Mouse (Mus musculus) heart, embryonic 16.5 days (tissue): ENCODE data around the gene Dgcr2. TPM values are rescaled to one million over a fixed set of nuclear protein-coding genes. Genes with fewer than 3 reads are reported as not detected.

ENCODE experiments used
- ATAC-seq: fragments of 200-750 bp; cut with Nextera tagmentation; replicated peaks from 2 replicates; pipeline ENCODE4 v1.8.0; 2017; ENCODE audit warnings: moderate number of reproducible peaks; ENCODE audit not compliant: insufficient read depth, low FRiP score; ENCODE audit errors: extremely low read depth
- H3K27ac ChIP-seq: fragments of 300-500 bp; sonication (generic); 2 replicates; pipeline ENCODE4 v1.5.1; 2014; ENCODE audit warnings: mild to moderate bottlenecking, low read length, control low read depth, moderate library complexity
- H3K27me3 ChIP-seq: fragments of 300-500 bp; sonication (generic); 2 replicates; pipeline ENCODE4 v1.6.1; 2014; ENCODE audit warnings: low read length, mixed read lengths; ENCODE audit not compliant: control insufficient read depth, insufficient read depth
- H3K36me3 ChIP-seq: fragments of 300-500 bp; sonication (generic); 2 replicates; pipeline ENCODE4 v1.6.1; 2014; ENCODE audit not compliant: control insufficient read depth, insufficient read depth
- H3K4me1 ChIP-seq: fragments of 300-500 bp; sonication (generic); 2 replicates; pipeline ENCODE4 v1.6.1; 2014; ENCODE audit warnings: low read length, mixed read lengths; ENCODE audit not compliant: control insufficient read depth, insufficient read depth
- H3K4me2 ChIP-seq: fragments of 300-500 bp; sonication (generic); 2 replicates; pipeline ENCODE4 v1.6.1; 2014; ENCODE audit warnings: low read depth, mild to moderate bottlenecking, control low read depth, low read length
- H3K4me3 ChIP-seq: fragments of 300-500 bp; sonication (generic); 2 replicates; pipeline ENCODE4 v1.5.1; 2014; ENCODE audit warnings: mild to moderate bottlenecking, control low read depth, low read length
- H3K9ac ChIP-seq: fragments of 300-500 bp; sonication (generic); 2 replicates; pipeline ENCODE4 v1.6.1; 2014; ENCODE audit warnings: low read length, control low read depth
- H3K9me3 ChIP-seq: fragments of 300-500 bp; sonication (generic); replicated peaks from 2 replicates; pipeline ENCODE4 v1.6.1; 2016; ENCODE audit warnings: low read length; ENCODE audit not compliant: control insufficient read depth
- WGBS: fragments of 180-500 bp; shearing (Covaris S2); extraction: QIAGEN DNeasy Blood & Tissue Kit; methylation state at CpG from one replicate; pipeline ENCODE4 v1.1.7; 2014; 5-methylcytosine and 5-hydroxymethylcytosine counted together
- polyA plus RNA-seq: library from polyadenylated mRNA; unstranded; fragments of >200 nt; fragmentation: Nextera tagmentation; extraction: Ambion mirVana; gene quantifications from 2 replicates; pipeline ENCODE4 v1.2.1, GENCODE M21; 2015

Gene Dgcr2
- polyA plus RNA-seq, 1 experiment from 2014 or later, result 46.9 TPM

DNA sequence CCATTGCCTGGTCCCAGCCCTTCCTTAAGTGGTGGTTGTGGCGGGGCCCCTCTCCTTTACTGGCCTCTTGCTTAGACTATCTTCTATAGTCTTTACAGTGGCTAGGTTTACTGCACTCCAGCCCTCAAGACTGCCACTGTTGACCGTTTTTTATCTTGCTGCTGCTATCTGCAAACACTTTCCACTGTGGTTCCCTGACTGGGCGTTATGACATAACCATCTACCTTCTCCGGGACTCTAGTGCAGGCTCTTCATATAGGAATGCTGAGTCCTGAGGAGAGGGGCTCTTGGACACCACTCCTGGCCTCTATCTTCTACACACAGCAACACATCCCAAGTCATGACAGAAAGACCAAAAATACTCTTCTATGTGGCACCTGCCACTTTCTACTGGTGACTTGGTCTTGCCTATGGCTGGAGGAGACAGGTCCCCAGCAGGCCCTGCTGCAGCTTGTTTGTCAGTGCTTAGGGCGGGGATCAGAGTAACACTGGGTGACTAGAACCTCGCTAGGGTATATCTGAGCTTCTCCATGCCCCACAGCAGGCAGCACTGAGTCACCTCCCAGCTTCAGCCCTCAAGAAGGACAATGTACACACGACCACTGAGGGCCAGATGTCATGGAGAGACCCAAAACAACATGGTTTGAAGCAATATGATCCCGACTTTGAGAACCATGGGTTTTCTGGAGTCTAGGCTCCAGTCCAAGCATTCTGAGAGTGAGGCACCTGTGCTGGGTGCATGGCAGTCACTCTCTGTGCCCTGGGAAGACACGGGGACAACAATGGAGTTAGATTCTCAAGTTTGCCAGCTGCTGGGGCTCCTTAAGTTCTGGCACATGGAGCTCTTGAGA lies 35.5 kb upstream of the Dgcr2 start:
- WGBS, result 46% methylated on average over 9 of the region's 9 CpGs
- H3K4me1 ChIP-seq, result no peaks in the 10 kb centered on the region
- no peak overlapping the region for H3K4me3 ChIP-seq

GRCm38 (mm10) chr16:17931906-17932460 lies 33.6 kb upstream of the Dgcr2 start:
- Histone ChIP-seq H3K27ac (no peak overlapping the region), H3K9me3 (no peaks in the 10 kb centered on the region), H3K9ac (no peak overlapping the region), H3K4me3 (no peak overlapping the region), H3K4me2 (no peak overlapping the region), H3K36me3 (no peaks in the 10 kb centered on the region), H3K4me1 (no peaks in the 10 kb centered on the region; the same call in 1 of the 2 replicates), H3K27me3 (peaks cover 1% of the 10 kb centered on the region; the same call in 1 of the 2 replicates)
- no peak for ATAC-seq
- WGBS, result 62% methylated on average over 5 of the region's 5 CpGs

More for the DNA sequence above, 35.5 kb upstream of the Dgcr2 start:
- ATAC-seq, result no peak
- peaks cover 4% of the 10 kb centered on the region; the same call in 1 of the 2 replicates for H3K27me3 ChIP-seq
- H3K27ac ChIP-seq, result no peak overlapping the region
- no peak overlapping the region for H3K9ac ChIP-seq
- no peak overlapping the region for H3K4me2 ChIP-seq
- H3K36me3 ChIP-seq, result no peaks in the 10 kb centered on the region
- no peaks in the 10 kb centered on the region for H3K9me3 ChIP-seq

- Histone ChIP-seq H3K4me1 (no peaks in the 10 kb centered on the region; the same call in 1 of the 2 replicates), H3K9ac (no peak overlapping the region), H3K4me2 (no peak overlapping the region), H3K36me3 (peaks cover 7% of the 10 kb centered on the region), H3K27me3 (no peaks in the 10 kb centered on the region), H3K9me3 (no peaks in the 10 kb centered on the region), H3K27ac (no peak overlapping the region), H3K4me3 (no peak overlapping the region)
- ATAC-seq, result no peak
- WGBS, result 70% methylated on average over 2 of the region's 2 CpGs
These were observed 31.3 kb upstream of the Dgcr2 start for GRCm38 (mm10) chr16:17929631-17930030.

DNA sequence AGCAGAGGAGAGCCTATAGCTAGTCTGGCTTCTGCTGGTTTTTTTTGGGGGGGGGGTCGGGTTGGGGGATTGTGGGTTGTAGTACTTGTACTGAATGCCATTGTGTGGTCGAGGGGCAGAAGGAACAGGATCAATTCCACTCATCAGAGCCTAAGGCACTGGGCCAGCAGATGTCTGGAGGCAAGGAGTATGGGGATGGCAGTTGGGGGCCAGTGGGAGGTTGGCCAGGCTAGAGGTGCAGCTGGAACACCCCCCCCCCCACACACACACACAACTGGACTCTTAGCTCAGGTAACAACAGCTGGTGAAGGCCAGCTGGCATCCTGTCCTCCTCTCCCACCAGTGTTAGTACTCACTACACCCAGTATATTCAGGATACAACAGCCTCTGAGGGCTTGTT lies 30.8 kb upstream of the Dgcr2 start:
- H3K4me3 ChIP-seq, result no peak overlapping the region
- H3K9ac ChIP-seq, result no peak overlapping the region
- 27% methylated on average over 2 of the region's 2 CpGs for WGBS
- H3K9me3 ChIP-seq, result no peaks in the 10 kb centered on the region
- no peak overlapping the region for H3K27ac ChIP-seq
- no peaks in the 10 kb centered on the region for H3K27me3 ChIP-seq
- H3K4me1 ChIP-seq, result no peaks in the 10 kb centered on the region; the same call in 1 of the 2 replicates
- no peak overlapping the region for H3K4me2 ChIP-seq
- H3K36me3 ChIP-seq, result peaks cover 7% of the 10 kb centered on the region
- no peak for ATAC-seq

DNA sequence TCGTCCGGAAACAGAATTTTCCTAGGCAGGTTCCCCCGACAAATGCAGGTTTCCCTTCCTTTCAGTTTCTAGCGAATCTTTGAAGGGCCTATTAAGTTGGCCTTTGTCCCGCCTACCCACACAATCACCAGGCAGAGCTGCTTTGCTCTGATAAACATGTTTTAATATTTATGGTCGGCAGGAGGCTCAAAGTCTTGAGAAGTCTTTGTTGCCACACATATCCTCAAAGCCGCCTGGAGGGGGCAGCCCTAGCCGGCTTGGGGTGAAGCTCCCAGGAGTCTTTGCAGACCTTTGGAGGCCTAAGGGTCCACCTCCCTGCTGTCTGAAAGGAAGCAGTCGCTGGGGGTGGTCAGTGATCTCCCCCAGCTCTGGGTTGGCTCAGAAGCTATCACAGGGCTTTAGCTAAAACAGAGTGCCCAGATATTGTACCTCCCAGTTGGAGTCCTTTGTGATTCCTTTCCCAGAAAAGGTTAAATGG lies 30.3 kb upstream of the Dgcr2 start:
- peak overlapping the region; percentile 93 for H3K4me3 ChIP-seq
- ATAC-seq, result peak; percentile 74

DNA sequence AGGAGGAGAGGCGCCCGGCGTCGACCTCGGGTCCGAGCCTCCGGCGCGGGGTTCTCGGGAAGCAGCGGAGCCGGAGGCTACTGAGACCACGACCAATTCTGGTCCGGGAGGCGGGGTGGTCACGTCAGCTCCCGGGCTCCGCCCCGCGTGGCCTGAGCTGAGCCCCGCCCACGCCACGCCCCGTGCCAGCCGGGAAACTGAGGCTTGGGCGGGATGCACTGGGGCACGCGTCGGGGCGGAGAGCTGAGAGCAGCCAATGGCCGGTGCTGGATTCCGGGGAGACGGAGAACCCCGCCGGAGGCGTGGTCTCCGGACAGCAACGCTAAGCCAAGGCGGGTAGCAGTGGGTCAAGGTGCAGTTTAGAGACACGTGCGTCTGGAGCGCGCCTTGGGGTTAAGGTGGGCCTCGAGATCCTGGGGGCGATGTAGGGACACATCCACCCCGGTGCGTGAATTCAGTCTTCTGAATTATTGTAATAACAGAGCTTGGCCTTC lies 29.8 kb upstream of the Dgcr2 start, which contains the start of gene Slc25a1:
Slc25a1 (minus strand) TSS at position 133 of the 494 bp plus-strand sequence.
- Histone ChIP-seq H3K4me3 (peak within 1 kb of the TSS; percentile 93), H3K4me1 (no peaks in the 10 kb centered on the region; the same call in 1 of the 2 replicates), H3K4me2 (peak within 1 kb of the TSS; percentile 99), H3K9me3 (no peaks in the 10 kb centered on the region), H3K27me3 (no peaks in the 10 kb centered on the region), H3K36me3 (peaks cover 7% of the 10 kb centered on the region), H3K9ac (peak within 1 kb of the TSS; percentile 90), H3K27ac (peak within 1 kb of the TSS; percentile 78)
- peak; percentile 76 for ATAC-seq
- under 1% methylated on average over 47 of the region's 47 CpGs for WGBS

More for the DNA sequence above, 30.3 kb upstream of the Dgcr2 start:
- Histone ChIP-seq H3K27ac (peak overlapping the region; percentile 78), H3K27me3 (no peaks in the 10 kb centered on the region), H3K36me3 (peaks cover 7% of the 10 kb centered on the region), H3K9me3 (no peaks in the 10 kb centered on the region), H3K4me1 (no peaks in the 10 kb centered on the region; the same call in 1 of the 2 replicates), H3K9ac (peak overlapping the region; percentile 90), H3K4me2 (peak overlapping the region; percentile 99)
- WGBS, result 0% methylated on average over 9 of the region's 9 CpGs

DNA sequence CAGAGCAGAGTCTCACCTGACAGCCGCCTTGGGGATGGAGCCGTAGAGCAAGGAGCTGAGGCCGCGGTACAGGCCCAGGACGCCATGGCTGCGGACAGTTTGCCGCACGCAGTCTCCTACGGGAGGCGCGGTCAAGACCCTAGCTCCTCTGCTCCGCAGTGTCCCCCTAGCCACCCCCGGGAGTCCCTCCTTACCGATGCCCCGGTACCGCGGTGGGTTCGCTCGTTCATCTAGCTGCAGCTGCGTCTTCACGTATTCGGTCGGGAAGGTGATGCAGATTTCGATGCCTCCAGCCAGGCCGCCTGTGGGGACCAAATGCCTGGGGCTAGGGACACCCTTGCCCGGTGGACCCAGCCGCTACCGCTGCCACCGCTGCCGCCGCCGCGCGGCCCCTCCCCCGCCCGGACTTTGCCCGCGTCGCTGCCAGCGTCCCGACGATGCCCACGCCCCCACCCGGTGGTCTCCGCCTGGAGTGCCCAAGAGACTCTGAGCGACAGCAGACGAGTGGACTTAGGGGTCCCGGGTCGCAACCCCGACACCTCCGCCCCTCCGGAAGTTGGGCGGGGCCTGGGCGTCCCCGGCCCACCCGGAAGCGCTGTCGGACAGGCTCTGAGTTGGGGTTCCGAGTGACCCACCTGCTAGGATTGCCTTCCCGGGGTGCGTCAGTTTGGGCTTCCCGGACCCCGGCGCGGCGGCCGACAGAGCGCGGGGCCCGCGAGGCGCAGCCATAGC lies 29.2 kb upstream of the Dgcr2 start:
- H3K4me1 ChIP-seq, result peaks cover 4% of the 10 kb centered on the region
- ATAC-seq, result peak; percentile 10; the same call in 1 of the 2 replicates
- H3K9ac ChIP-seq, result peak overlapping the region; percentile 90
- 1% methylated on average over 72 of the region's 72 CpGs for WGBS
- H3K27ac ChIP-seq, result peak overlapping the region; percentile 78
- no peaks in the 10 kb centered on the region for H3K27me3 ChIP-seq
- H3K9me3 ChIP-seq, result no peaks in the 10 kb centered on the region
- peak overlapping the region; percentile 93 for H3K4me3 ChIP-seq
- H3K36me3 ChIP-seq, result peaks cover 7% of the 10 kb centered on the region
- H3K4me2 ChIP-seq, result peak overlapping the region; percentile 99

DNA sequence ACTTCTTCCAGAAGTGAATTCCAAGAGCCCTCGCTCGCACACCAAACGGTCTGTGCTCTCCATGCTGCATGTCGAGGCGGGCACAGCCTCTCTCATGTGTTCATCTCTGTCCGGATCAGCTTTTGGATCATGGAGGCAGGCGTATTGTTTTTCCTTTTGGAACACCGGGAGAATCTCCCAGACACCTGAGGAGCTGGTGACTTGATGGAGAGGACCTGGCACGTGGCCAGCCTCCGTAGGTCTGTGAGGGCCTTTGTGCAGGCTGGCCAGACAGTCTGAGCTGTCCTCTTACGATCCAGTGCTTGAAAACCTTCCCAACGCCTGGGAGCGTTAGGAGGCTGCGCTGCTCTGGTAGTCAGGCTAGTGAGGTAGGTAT lies 23.8 kb upstream of the Dgcr2 start:
- Histone ChIP-seq H3K4me3 (peak overlapping the region; percentile 87), H3K27me3 (peaks cover 22% of the 10 kb centered on the region), H3K27ac (peak overlapping the region; percentile 81), H3K4me1 (peaks cover 14% of the 10 kb centered on the region), H3K9ac (peak overlapping the region; percentile 90), H3K36me3 (peaks cover 7% of the 10 kb centered on the region), H3K9me3 (no peaks in the 10 kb centered on the region), H3K4me2 (peak overlapping the region; percentile 90)
- ATAC-seq, result peak; percentile 11; the same call in 1 of the 2 replicates
- under 1% methylated on average over 14 of the region's 14 CpGs for WGBS
